In the genomic region with DNA sequence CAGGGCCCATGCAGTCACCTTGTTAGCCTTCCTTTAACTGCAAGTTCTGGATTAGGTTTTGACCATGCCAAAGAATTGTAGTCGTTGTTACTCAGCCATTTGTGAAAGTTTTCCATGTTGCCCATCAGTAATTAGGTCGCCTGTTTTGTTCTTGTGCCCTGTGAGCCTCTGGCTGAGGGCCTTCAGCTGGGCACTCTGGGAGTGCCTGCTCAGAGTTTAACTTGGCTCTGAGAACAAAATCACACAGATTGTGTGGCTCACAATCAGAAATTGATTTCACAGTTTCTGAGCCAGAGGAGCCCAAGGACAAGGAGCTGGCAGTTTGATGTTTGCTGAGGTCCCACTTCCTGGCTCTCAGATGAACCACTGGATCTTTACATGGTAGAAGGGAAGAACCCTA, we compare ENCODE assay signal across 21 mouse cellular contexts. TPM values are rescaled to one million over a fixed set of nuclear protein-coding genes. Genes with fewer than 3 reads are reported as not detected.
"Had no signal": no experiment of that assay in that cellular context is flagged by ENCODE, and none has a peak within 500 bp of the region (broad histone marks: within the 10 kb centered on the region; RNA-seq: fewer than 3 reads in every experiment).

No protein-coding gene starts in this region.

RNA-seq across cellular contexts. Expression of a gene that starts 9.9 kb away (rescaled TPM):
- total RNA-seq: megakaryocyte progenitor cell, adult 5-6 weeks; midbrain, postnatal 0 days; monocyte, adult 5-6 weeks; neutrophil, adult 5-6 weeks had no signal
- polyA plus RNA-seq: liver, embryonic 15.5 days; liver, postnatal 0 days; lung, adult 2 months; lung, embryonic 15.5 days; lung, postnatal 0 days; macrophage; midbrain, embryonic 11.5 days; midbrain, embryonic 13.5 days; midbrain, embryonic 15.5 days; midbrain, postnatal 0 days; neural tube, embryonic 12.5 days; neural tube, embryonic 14.5 days; spleen, adult 2 months; stomach, embryonic 15.5 days; testis, adult 2 months; urinary bladder, adult 2 months had no signal

RNA-seq across cellular contexts. Expression of a gene that starts 27.0 kb away (rescaled TPM):
- total RNA-seq: megakaryocyte progenitor cell, adult 5-6 weeks; midbrain, postnatal 0 days; monocyte, adult 5-6 weeks; neutrophil, adult 5-6 weeks had no signal
- polyA plus RNA-seq: liver, embryonic 15.5 days; liver, postnatal 0 days; lung, adult 2 months; lung, embryonic 15.5 days; lung, postnatal 0 days; macrophage; midbrain, embryonic 11.5 days; midbrain, embryonic 13.5 days; midbrain, embryonic 15.5 days; midbrain, postnatal 0 days; neural tube, embryonic 12.5 days; neural tube, embryonic 14.5 days; spleen, adult 2 months; stomach, embryonic 15.5 days; stomach, postnatal 0 days; testis, adult 2 months; thymus, adult 2 months; urinary bladder, adult 2 months had no signal

RNA-seq across cellular contexts. Expression of a gene that starts 27.3 kb away (rescaled TPM):
- total RNA-seq: megakaryocyte progenitor cell, adult 5-6 weeks; midbrain, postnatal 0 days; monocyte, adult 5-6 weeks; neutrophil, adult 5-6 weeks had no signal
- polyA plus RNA-seq: liver, embryonic 15.5 days; liver, postnatal 0 days; lung, adult 2 months; lung, embryonic 15.5 days; lung, postnatal 0 days; macrophage; midbrain, embryonic 11.5 days; midbrain, embryonic 13.5 days; midbrain, embryonic 15.5 days; midbrain, postnatal 0 days; neural tube, embryonic 12.5 days; neural tube, embryonic 14.5 days; spleen, adult 2 months; stomach, embryonic 15.5 days; stomach, postnatal 0 days; testis, adult 2 months had no signal

RNA-seq across cellular contexts. Expression of a gene that starts 33.2 kb away (rescaled TPM):
- total RNA-seq: megakaryocyte progenitor cell, adult 5-6 weeks; midbrain, postnatal 0 days; monocyte, adult 5-6 weeks; neutrophil, adult 5-6 weeks had no signal
- polyA plus RNA-seq: liver, embryonic 15.5 days; liver, postnatal 0 days; lung, adult 2 months; lung, embryonic 15.5 days; lung, postnatal 0 days; macrophage; midbrain, embryonic 11.5 days; midbrain, embryonic 13.5 days; midbrain, embryonic 15.5 days; midbrain, postnatal 0 days; neural tube, embryonic 12.5 days; neural tube, embryonic 14.5 days; spleen, adult 2 months; stomach, embryonic 15.5 days; stomach, postnatal 0 days; testis, adult 2 months had no signal
